Comparison of ENCODE assay signal across 8 mouse cellular contexts in genomic region chr13:91460621-91461284, GRCm38 (mm10). TPM values are rescaled to one million over a fixed set of nuclear protein-coding genes. Genes with fewer than 3 reads are reported as not detected.
DNase-seq lines count a peak whose midpoint lies in the region; ATAC-seq and TF ChIP-seq lines count a peak whose summit lies in the region.

No protein-coding gene starts in this region.

- H3K4me3 ChIP-seq in hindbrain, embryonic 10.5 days: peak overlapping the region; percentile 97
- H3K4me3 ChIP-seq in lung, postnatal 0 days (ENCODE audit: low read depth, low read length): peak overlapping the region; percentile 95

- H3K27me3 ChIP-seq in hindbrain, embryonic 10.5 days (ENCODE audit: insufficient read depth, poor library complexity, severe bottlenecking): no peaks in the 10 kb centered on the region
- no peaks in the 10 kb centered on the region for H3K27me3 ChIP-seq in lung, postnatal 0 days (replicated peaks; ENCODE audit: insufficient read depth, low read length)

- 0 out of 2 replicates have a peak, but pooled peaks have one; percentile 0 for TF ChIP-seq CTCF in lung, postnatal 0 days (IDR thresholded peaks at IDR 0.05)

- no peaks in the 10 kb centered on the region for H3K9me3 ChIP-seq in hindbrain, embryonic 10.5 days
- no peaks in the 10 kb centered on the region for H3K9me3 ChIP-seq in lung, postnatal 0 days (ENCODE audit: low read length)

- ATAC-seq in frontal cortex, adult (ENCODE audit: low TSS enrichment): peak; percentile 89
- ATAC-seq in lung, postnatal 0 days: peak; percentile 97

- TF ChIP-seq EP300 in lung, postnatal 0 days (IDR thresholded peaks at IDR 0.05): no peak

- H3K36me3 ChIP-seq in hindbrain, embryonic 10.5 days: no peaks in the 10 kb centered on the region
- H3K36me3 ChIP-seq in lung, postnatal 0 days (ENCODE audit: insufficient read depth, low read length): no peaks in the 10 kb centered on the region

- peak overlapping the region; percentile 70 for H3K9ac ChIP-seq in lung, postnatal 0 days (replicated peaks; ENCODE audit: low read depth)

- H3K27ac ChIP-seq in hindbrain, embryonic 10.5 days: peak overlapping the region; percentile 97
- peak overlapping the region; percentile 94 for H3K27ac ChIP-seq in lung, postnatal 0 days (ENCODE audit: low read length)

- H3K4me1 ChIP-seq in hindbrain, embryonic 10.5 days (replicated peaks): peaks cover 39% of the 10 kb centered on the region
- no peaks in the 10 kb centered on the region for H3K4me1 ChIP-seq in lung, postnatal 0 days (ENCODE audit: insufficient read depth, low read depth, low read length)

- WGBS in hindbrain, embryonic 10.5 days: 1% methylated on average over 58 of the region's 70 CpGs
- WGBS in lung, postnatal 0 days: 2% methylated on average over 38 of the region's 70 CpGs

- peak; percentile 99 for DNase-seq in MN1 (ENCODE audit: low spot score)
- DNase-seq in cerebellum, adult 9-10 months: peak; percentile 98
- DNase-seq in hindbrain, embryonic 10.5 days (ENCODE audit: low spot score): peak; percentile 99
- peak; percentile 98 for DNase-seq in layer of hippocampus, adult 9-11 months
- DNase-seq in lung, postnatal 0 days (ENCODE audit: low spot score): peak; percentile 98
- peak; percentile 99 for DNase-seq in ovary, postnatal 14 days (ENCODE audit: low spot score)
- peak; percentile 100 for DNase-seq in thymus, postnatal 14 days

- peak overlapping the region; percentile 100 for H3K4me2 ChIP-seq in lung, postnatal 0 days (replicated peaks; ENCODE audit: low read depth, low read length)

RNA-seq across cellular contexts. Expression of gene Ssbp2, which starts 0.7 kb away (rescaled TPM):
- polyA plus RNA-seq in hindbrain, embryonic 10.5 days (2016; fragmentation: Nextera tagmentation; extraction: Ambion mirVana): 135 and 137 TPM in 2 replicates
- polyA plus RNA-seq in lung, postnatal 0 days (2015; fragmentation: Nextera tagmentation; extraction: Ambion mirVana): 63.1 and 67.6 TPM in 2 replicates

Comparison
In these comparisons a context has a peak if more than half of its experiments do, and no peak if none do; other contexts are left out.
1. Peak in every context shown above with its lines: DNase-seq, ATAC-seq, H3K4me3 ChIP-seq and H3K27ac ChIP-seq.